Mouse (Mus musculus) central nervous system, embryonic 11.5 days (tissue): ENCODE data around the gene Smarcc1. TPM values are rescaled to one million over a fixed set of nuclear protein-coding genes. Genes with fewer than 3 reads are reported as not detected.

ENCODE experiments used
- polyA plus RNA-seq: library from polyadenylated mRNA; depleted of rRNA; stranded (reverse); fragments of >200 nt; gene quantifications from 2 replicates; pipeline ENCODE4 v1.2.3, GENCODE M21; 2012; rRNA removed

Gene Smarcc1
- polyA plus RNA-seq, result 102 and 114 TPM in 2 replicates

DNA sequence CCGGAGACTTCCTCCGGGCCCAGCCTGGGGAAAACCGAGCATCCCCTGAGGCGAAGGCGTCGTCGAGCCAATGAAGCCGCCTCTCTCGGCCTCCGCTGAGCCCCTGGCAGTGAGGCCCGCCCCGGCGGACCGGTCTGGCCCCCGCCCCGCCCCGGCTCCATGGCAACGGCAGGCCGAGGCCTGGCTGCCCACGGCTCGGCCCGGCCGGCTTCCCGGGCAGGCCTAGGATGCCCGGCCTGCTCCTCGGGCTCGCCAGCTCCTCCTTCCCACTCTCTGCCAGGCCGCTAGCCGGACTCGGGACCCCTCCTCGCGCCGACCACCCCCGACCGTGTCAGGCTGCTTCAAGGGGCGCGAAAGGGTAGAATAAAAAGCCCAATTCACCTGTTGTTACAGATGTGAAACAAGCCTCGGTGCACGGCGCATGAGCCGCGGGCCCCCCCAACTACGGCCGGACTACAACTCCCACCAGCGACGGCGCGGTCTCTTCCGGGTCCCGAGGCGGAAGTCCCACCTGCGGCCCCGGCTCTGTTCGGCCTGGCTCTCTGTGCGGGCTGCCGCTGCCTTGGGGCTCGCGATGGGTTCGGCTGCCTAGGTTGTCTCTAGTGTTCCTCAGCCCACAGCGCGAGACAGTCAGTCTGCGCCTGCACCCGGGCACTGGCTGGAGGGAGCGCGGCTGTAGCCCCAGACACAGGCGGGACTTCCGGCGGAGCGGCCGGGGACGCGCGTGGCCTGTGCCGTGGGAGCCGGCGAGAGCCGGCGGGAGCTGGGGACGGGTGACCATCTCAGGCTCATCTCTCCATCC, at the start of gene Smarcc1:
Smarcc1 (plus strand) TSS at position 732 of the 802 bp plus-strand sequence.

GRCm38 (mm10) chr9:110117779-110118139, 251 bp downstream of the Smarcc1 start, which contains the start of gene Dhx30:
Gene Dhx30 (minus strand): TSS chr9:110117830.

GRCm38 (mm10) chr9:110243221-110243833, 125.8 kb downstream of the Smarcc1 start, which contains the start of gene Cspg5:
Gene Cspg5 (plus strand): TSS chr9:110243783.

Other genes with a start within 250 kb of the Smarcc1 start
- gene Cdc25a, start 242.1 kb upstream of the Smarcc1 start, polyA plus RNA-seq, result 37.1 and 39.4 TPM in 2 replicates
- 109 TPM in 2 replicates for gene Map4, start 186.2 kb upstream of the Smarcc1 start, polyA plus RNA-seq
- 172 and 186 TPM in 2 replicates for gene Dhx30, start 122 bp downstream of the Smarcc1 start, polyA plus RNA-seq
- 12.4 and 22.4 TPM in 2 replicates for gene Cspg5, start 126.1 kb downstream of the Smarcc1 start, polyA plus RNA-seq
- 46.1 and 50.4 TPM in 2 replicates for gene Elp6, start 187.5 kb downstream of the Smarcc1 start, polyA plus RNA-seq
- 17.8 and 24.7 TPM in 2 replicates for gene Scap, start 215.6 kb downstream of the Smarcc1 start, polyA plus RNA-seq